Mouse (Mus musculus) liver, postnatal 0 days (tissue): Measurements from ENCODE around the gene Hecw2. TPM values are rescaled to one million over a fixed set of nuclear protein-coding genes. Genes with fewer than 3 reads are reported as not detected.

Experiments
- ATAC-seq: fragments of 200-750 bp; cut with Nextera tagmentation; 2 replicates; pipeline ENCODE4 v1.8.0; 2017; ENCODE audit warnings: mild to moderate bottlenecking, moderate library complexity
- DNase-seq: peaks from one replicate; pipeline ENCODE4 v3.0.0-alpha.2; 2016
- H3K27ac ChIP-seq: fragments of 300-500 bp; sonication (generic); 2 replicates; pipeline ENCODE4 v1.5.1; 2014; ENCODE audit warnings: antibody characterized with exemption, moderate library complexity, mild to moderate bottlenecking, low read depth
- H3K27me3 ChIP-seq: fragments of 300-500 bp; sonication (generic); 2 replicates; pipeline ENCODE4 v1.6.1; 2014; ENCODE audit warnings: low read length, control low read depth, mixed read lengths; ENCODE audit not compliant: insufficient read depth
- H3K36me3 ChIP-seq: fragments of 300-500 bp; sonication (generic); replicated peaks from 2 replicates; pipeline ENCODE4 v1.6.1; 2014; ENCODE audit warnings: mild to moderate bottlenecking, control low read depth, low read length, moderate library complexity, mixed read lengths; ENCODE audit not compliant: insufficient read depth
- H3K4me1 ChIP-seq: fragments of 300-500 bp; sonication (generic); 2 replicates; pipeline ENCODE4 v1.6.1; 2014; ENCODE audit warnings: antibody characterized with exemption, mild to moderate bottlenecking, control low read depth; ENCODE audit not compliant: insufficient read depth
- H3K4me2 ChIP-seq: fragments of 300-500 bp; sonication (generic); 2 replicates; pipeline ENCODE4 v1.6.1; 2014; ENCODE audit warnings: low read depth, mild to moderate bottlenecking, low read length, moderate library complexity, mixed read lengths
- H3K4me3 ChIP-seq: fragments of 300-500 bp; sonication (generic); 2 replicates; pipeline ENCODE4 v1.5.1; 2014; ENCODE audit warnings: low read depth, low read length
- H3K9ac ChIP-seq: fragments of 300-500 bp; sonication (generic); replicated peaks from 2 replicates; pipeline ENCODE4 v1.6.1; 2014; ENCODE audit warnings: mild to moderate bottlenecking, moderate library complexity
- H3K9me3 ChIP-seq: fragments of 300-500 bp; sonication (generic); 2 replicates; pipeline ENCODE4 v1.6.1; 2016; ENCODE audit warnings: mild to moderate bottlenecking, control low read depth, low read length, mixed read lengths
- CTCF ChIP-seq: sonication (generic); IDR thresholded peaks from 2 replicates; pipeline ENCODE4 v1.5.1; 2016; ENCODE audit warnings: antibody characterized with exemption, low read depth
- EP300 ChIP-seq: IDR thresholded peaks from 2 replicates; pipeline ENCODE4 v1.6.1; 2016; ENCODE audit warnings: antibody characterized with exemption, low read depth, mild to moderate bottlenecking
- WGBS: fragments of 180-500 bp; shearing (Covaris S2); extraction: QIAGEN DNeasy Blood & Tissue Kit; methylation state at CpG from one replicate; pipeline ENCODE4 v1.1.7; 2014; ENCODE audit not compliant: insufficient replicate concordance; 5-methylcytosine and 5-hydroxymethylcytosine counted together
- polyA plus RNA-seq: library from polyadenylated mRNA; unstranded; fragments of >200 nt; fragmentation: Nextera tagmentation; extraction: Ambion mirVana; gene quantifications from 2 replicates; pipeline ENCODE4 v1.2.1, GENCODE M21; 2015

The Hecw2 gene
- polyA plus RNA-seq, 1 experiment from 2014 or later = 0.61 TPM

DNA sequence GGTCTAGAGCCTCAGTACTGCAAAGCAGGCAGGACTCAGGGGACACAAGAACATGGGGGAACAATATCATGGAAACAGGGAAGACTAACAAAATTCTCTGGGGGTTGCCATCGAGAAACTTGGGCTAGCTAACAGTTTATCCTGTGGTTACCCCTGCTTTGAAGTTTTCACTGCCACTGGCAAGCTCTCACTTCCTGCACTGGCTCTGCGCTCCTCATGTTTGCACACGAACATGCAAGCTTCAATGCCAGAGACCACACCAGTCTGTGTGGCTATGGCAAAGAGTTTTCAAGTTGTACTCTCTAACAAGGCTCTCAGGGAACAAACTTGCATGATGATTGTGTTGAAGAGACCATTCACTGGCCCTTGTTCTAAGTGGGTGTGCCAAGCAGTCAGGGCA is 288.8 kb downstream of the Hecw2 start:
- no peak for TF ChIP-seq CTCF
- no peak for TF ChIP-seq EP300
- no peak for ATAC-seq
- Histone ChIP-seq H3K27me3 (no peaks in the 10 kb centered on the region), H3K4me1 (0 out of 2 replicates have a peak, but pooled peaks cover 5% of the 10 kb centered on the region), H3K9me3 (no peaks in the 10 kb centered on the region), H3K36me3 (no peaks in the 10 kb centered on the region), H3K4me2 (no peak overlapping the region), H3K9ac (no peak overlapping the region), H3K4me3 (no peak overlapping the region), H3K27ac (no peak overlapping the region)
- no peak for DNase-seq
- 28% methylated on average over 3 of the region's 3 CpGs for WGBS

DNA sequence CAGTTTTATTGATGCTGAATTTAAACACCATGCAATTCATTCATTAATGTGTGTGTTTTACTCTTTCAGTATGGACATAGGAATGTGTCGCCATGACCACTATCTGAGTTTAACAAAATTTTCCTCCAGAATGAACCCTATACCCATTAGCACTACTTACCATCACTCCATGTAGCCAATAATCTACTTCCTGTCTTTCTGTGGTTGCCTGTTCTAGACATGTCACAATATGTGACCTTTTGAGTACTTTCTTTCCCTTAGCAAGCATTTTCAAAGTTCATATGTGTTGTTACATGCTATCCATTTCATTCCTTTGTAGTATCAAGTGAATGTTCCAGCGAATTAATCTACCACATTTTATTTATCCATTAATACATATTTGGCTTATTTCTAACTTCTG is 294.6 kb downstream of the Hecw2 start:
- 88% methylated on average over 2 of the region's 2 CpGs for WGBS
- H3K9ac ChIP-seq = no peak overlapping the region
- H3K27me3 ChIP-seq = no peaks in the 10 kb centered on the region
- H3K36me3 ChIP-seq = no peaks in the 10 kb centered on the region
- ATAC-seq (no peak), DNase-seq (no peak)
- no peak overlapping the region for H3K4me3 ChIP-seq
- TF ChIP-seq CTCF (no peak), EP300 (no peak)
- no peaks in the 10 kb centered on the region for H3K9me3 ChIP-seq
- H3K4me2 ChIP-seq = no peak overlapping the region
- no peak overlapping the region for H3K27ac ChIP-seq
- H3K4me1 ChIP-seq = no peaks in the 10 kb centered on the region

DNA sequence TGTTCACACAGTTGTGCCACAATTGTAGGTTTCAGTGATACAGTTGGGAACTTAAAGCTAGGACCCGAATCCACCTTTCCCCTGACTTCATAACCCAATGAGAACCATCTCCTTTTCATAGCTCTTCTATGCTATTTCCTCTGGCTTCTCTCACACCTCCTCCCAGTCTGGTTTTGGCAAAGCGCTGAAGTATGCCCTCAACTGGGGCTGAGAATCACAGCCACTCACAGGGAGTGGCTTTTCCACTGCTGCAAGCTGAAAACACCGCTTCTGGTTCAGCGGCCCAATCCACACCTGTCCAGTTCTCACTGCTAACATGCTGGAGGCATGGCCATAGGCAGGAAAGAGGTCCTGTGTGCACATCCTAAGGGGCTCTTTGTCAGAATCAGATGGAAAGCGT is 300.7 kb downstream of the Hecw2 start:
- 83% methylated on average over 5 of the region's 5 CpGs for WGBS
- no peaks in the 10 kb centered on the region for H3K27me3 ChIP-seq
- H3K9me3 ChIP-seq = no peaks in the 10 kb centered on the region
- TF ChIP-seq CTCF = no peak
- no peak for TF ChIP-seq EP300
- DNase-seq (no peak), ATAC-seq (no peak)
- no peak overlapping the region for H3K9ac ChIP-seq
- H3K4me3 ChIP-seq = no peak overlapping the region
- no peak overlapping the region for H3K4me2 ChIP-seq
- H3K4me1 ChIP-seq = no peaks in the 10 kb centered on the region
- H3K27ac ChIP-seq = no peak overlapping the region
- no peaks in the 10 kb centered on the region for H3K36me3 ChIP-seq

DNA sequence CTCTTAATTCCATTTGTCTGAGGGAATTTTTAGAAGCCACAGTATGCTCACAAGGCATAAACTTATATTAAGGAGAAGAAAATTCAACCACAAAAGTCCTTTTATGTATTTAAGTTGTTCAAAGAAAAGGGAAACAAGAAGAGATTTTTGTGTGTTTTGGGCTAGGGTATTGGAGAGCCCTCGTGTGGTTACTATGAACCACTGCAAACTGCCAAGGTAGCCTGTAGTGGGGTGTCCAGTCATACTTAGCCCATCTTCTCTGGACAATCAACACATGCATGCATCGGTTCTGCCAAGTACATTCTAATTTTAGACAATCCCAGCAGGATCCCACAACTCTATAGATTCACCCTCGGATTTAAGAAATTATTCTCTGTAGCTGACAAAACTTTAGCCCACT is 304.6 kb downstream of the Hecw2 start:
- no peaks in the 10 kb centered on the region for H3K36me3 ChIP-seq
- ATAC-seq = no peak
- H3K27ac ChIP-seq = no peak overlapping the region
- H3K4me2 ChIP-seq = no peak overlapping the region
- TF ChIP-seq EP300 (no peak), CTCF (peak; percentile 69)
- no peak for DNase-seq
- no peaks in the 10 kb centered on the region for H3K4me1 ChIP-seq
- 39% methylated on average over 3 of the region's 3 CpGs for WGBS
- no peak overlapping the region for H3K9ac ChIP-seq
- no peak overlapping the region for H3K4me3 ChIP-seq
- H3K9me3 ChIP-seq = no peaks in the 10 kb centered on the region
- no peaks in the 10 kb centered on the region for H3K27me3 ChIP-seq

DNA sequence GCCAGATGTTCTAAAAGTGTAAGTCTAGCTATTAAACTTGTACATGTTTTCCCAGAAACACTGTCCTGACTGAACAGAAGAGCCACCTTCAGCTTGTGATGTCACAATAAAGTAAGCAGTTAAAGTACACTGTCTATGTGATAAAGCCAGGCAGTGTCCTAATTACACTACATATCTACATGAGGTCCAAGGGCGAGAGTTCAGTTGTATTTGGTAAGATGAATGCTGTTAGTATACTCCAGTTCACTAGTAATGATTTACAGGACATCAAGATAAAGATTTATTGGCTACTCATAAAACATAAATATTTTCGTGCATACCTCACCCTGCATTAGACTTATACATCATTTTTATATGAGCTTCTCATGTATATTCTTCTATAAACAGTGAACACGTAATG is 305.2 kb downstream of the Hecw2 start:
- H3K9me3 ChIP-seq = no peaks in the 10 kb centered on the region

DNA sequence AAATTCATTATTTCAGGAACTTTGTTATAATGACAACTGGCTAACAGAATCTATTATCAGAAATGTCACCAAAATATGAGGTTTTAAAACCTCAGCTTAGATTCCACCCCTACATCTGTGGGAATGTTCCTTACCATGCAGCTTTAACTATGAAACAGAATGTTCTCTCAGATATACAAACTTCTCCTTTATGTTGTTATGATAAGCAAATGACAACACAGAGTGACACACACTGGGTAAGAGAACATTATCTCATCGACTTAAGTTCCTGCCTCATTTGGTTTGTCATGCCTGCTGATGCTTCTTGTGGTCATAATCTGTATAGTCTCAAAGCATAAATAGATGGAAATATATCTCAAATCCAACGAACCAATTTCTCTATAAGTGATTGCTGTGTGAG is 312.5 kb downstream of the Hecw2 start:
- TF ChIP-seq CTCF (no peak), EP300 (peak; percentile 61)
- no peak overlapping the region for H3K9ac ChIP-seq
- WGBS = 45% methylated on average over 2 of the region's 2 CpGs
- no peaks in the 10 kb centered on the region for H3K4me1 ChIP-seq
- H3K4me3 ChIP-seq = no peak overlapping the region
- ATAC-seq (peak; percentile 43; the same call in 1 of the 2 replicates), DNase-seq (no peak)
- no peak overlapping the region for H3K27ac ChIP-seq
- no peaks in the 10 kb centered on the region for H3K36me3 ChIP-seq
- no peaks in the 10 kb centered on the region for H3K9me3 ChIP-seq
- H3K27me3 ChIP-seq = no peaks in the 10 kb centered on the region
- no peak overlapping the region for H3K4me2 ChIP-seq

More for the DNA sequence above, 305.2 kb downstream of the Hecw2 start:
- H3K27ac ChIP-seq = no peak overlapping the region
- ATAC-seq = no peak; the same call in 1 of the 2 replicates
- no peak for DNase-seq
- no peaks in the 10 kb centered on the region for H3K27me3 ChIP-seq
- TF ChIP-seq CTCF (no peak), EP300 (no peak)
- no peaks in the 10 kb centered on the region for H3K4me1 ChIP-seq
- H3K9ac ChIP-seq = no peak overlapping the region
- WGBS = 69% methylated on average over 3 of the region's 3 CpGs
- H3K4me2 ChIP-seq = no peak overlapping the region
- no peaks in the 10 kb centered on the region for H3K36me3 ChIP-seq
- no peak overlapping the region for H3K4me3 ChIP-seq

DNA sequence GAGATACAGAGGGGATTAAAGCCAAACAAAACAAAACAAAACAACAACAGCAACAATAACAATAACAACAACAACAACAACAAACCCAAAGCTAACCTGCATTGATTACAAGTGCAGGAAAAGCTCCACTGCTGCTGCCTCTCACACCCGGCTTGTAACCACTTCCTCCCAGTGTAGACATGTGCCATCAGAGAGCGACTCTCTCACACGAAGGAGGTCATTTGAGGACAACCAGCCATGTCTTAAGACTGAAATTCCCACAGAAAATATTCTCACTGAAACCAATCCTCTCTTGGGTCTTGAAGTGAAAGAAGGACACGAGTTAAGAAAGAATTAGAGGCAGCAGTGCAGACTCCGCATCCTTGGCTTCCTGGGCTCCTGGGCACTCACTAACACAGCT is 319.0 kb downstream of the Hecw2 start:
- Histone ChIP-seq H3K9ac (no peak overlapping the region), H3K27me3 (no peaks in the 10 kb centered on the region), H3K9me3 (no peaks in the 10 kb centered on the region), H3K36me3 (no peaks in the 10 kb centered on the region), H3K4me1 (no peaks in the 10 kb centered on the region), H3K4me2 (no peak overlapping the region), H3K4me3 (no peak overlapping the region), H3K27ac (no peak overlapping the region)
- 44% methylated on average over 5 of the region's 5 CpGs for WGBS
- DNase-seq = no peak
- no peak for ATAC-seq
- TF ChIP-seq CTCF = no peak
- TF ChIP-seq EP300 = no peak
